Mouse (Mus musculus): Measurements from ENCODE around the gene Stk19. TPM values are rescaled to one million over a fixed set of nuclear protein-coding genes. Genes with fewer than 3 reads are reported as not detected.

Gene Stk19
- total and polyA plus RNA-seq, 3 experiments: 8.5 to 17.3 (median 9.5) TPM

- Histone ChIP-seq H3K9ac (ENCODE audit: low read depth, low read length) (peak within 1 kb of the TSS; percentile 81), H3K4me1 (ENCODE audit: control insufficient read depth, insufficient read depth, low read length) (peaks cover 3% of the 10 kb centered on the region), H3K27me3 (ENCODE audit: control insufficient read depth, insufficient read depth, low read length) (no peaks in the 10 kb centered on the region), H3K36me3 (ENCODE audit: control insufficient read depth, insufficient read depth, low read length) (no peaks in the 10 kb centered on the region), H3K79me2 (replicated peaks; ENCODE audit: control insufficient read depth, insufficient read depth, low read length) (no peaks in the 10 kb centered on the region), H3K27ac (peak within 1 kb of the TSS; percentile 74), H3K4me3 (peak within 1 kb of the TSS; percentile 100)
- TF ChIP-seq POLR2A (IDR thresholded peaks at IDR 0.05; ENCODE audit: insufficient read depth, low read depth, low read length): peak; percentile 12; the same call in 1 of the 2 replicates
- TF ChIP-seq CTCF (IDR thresholded peaks at IDR 0.05): peak; percentile 53
- no peak for TF ChIP-seq EP300 (IDR thresholded peaks at IDR 0.05; ENCODE audit: insufficient read depth, low read depth, low read length)
- intact Hi-C loops (cut with DNase I): loop anchor here (1.0 to 10.0 kb wide), 3 partner anchors 13 to 385 kb away; partner anchors contain the start of genes Atp6v1g2, Dxo and Nfkbil1
- 1% methylated on average over 65 of the region's 65 CpGs for WGBS
- DNase-seq: peak; percentile 98 to 99
These were observed 13.2 kb upstream of the Stk19 start, which contains the start of the genes Skiv2l and Nelfe for GRCm38 (mm10) chr17:34849722-34850516. Skiv2l (minus strand) TSS chr17:34850210. Nelfe (plus strand) TSS chr17:34850391.

DNA sequence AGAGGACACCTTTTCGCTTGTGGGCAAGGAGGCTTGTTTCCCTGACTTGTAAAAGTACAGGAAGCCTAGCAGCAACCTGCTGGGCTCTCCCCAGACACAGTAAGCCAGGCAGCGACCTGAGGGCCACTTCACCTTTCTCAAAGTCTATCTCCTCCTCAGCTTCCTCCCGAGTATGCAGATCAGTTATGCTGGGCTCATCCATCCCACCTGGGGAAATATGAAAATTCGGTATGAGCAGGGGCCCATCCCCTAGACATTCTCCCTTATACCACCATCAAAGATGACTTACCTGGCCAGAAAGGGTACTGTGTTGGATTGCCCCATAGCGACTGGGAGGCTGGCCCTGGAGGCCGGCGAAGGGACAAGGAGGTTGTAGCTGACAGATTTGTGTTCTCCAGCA lies 10.9 kb upstream of the Stk19 start:
- intact Hi-C loops (cut with DNase I): no loop called here
- Histone ChIP-seq H3K4me1 (ENCODE audit: control insufficient read depth, insufficient read depth, low read length) (peaks cover 3% of the 10 kb centered on the region), H3K79me2 (replicated peaks; ENCODE audit: control insufficient read depth, insufficient read depth, low read length) (no peaks in the 10 kb centered on the region), H3K9ac (ENCODE audit: low read depth, low read length) (no peak overlapping the region), H3K4me3 (no peak overlapping the region), H3K27me3 (ENCODE audit: control insufficient read depth, insufficient read depth, low read length) (no peaks in the 10 kb centered on the region), H3K27ac (no peak overlapping the region), H3K36me3 (ENCODE audit: control insufficient read depth, insufficient read depth, low read length) (no peaks in the 10 kb centered on the region)
- no peak for DNase-seq
- WGBS: 94% methylated on average over 7 of the region's 7 CpGs
- TF ChIP-seq POLR2A (IDR thresholded peaks at IDR 0.05; ENCODE audit: insufficient read depth, low read depth, low read length): no peak
- no peak for TF ChIP-seq CTCF (IDR thresholded peaks at IDR 0.05)
- no peak for TF ChIP-seq EP300 (IDR thresholded peaks at IDR 0.05; ENCODE audit: insufficient read depth, low read depth, low read length)

GRCm38 (mm10) chr17:34847192-34847591 lies 10.4 kb upstream of the Stk19 start:
- no peak overlapping the region for H3K9ac ChIP-seq (ENCODE audit: low read depth, low read length)
- no peak overlapping the region for H3K27ac ChIP-seq
- intact Hi-C loops (cut with DNase I): no loop called here
- WGBS: 92% methylated on average over 6 of the region's 6 CpGs
- no peaks in the 10 kb centered on the region for H3K36me3 ChIP-seq (ENCODE audit: control insufficient read depth, insufficient read depth, low read length)
- H3K79me2 ChIP-seq (replicated peaks; ENCODE audit: control insufficient read depth, insufficient read depth, low read length): no peaks in the 10 kb centered on the region
- TF ChIP-seq CTCF (IDR thresholded peaks at IDR 0.05): no peak
- no peak for TF ChIP-seq EP300 (IDR thresholded peaks at IDR 0.05; ENCODE audit: insufficient read depth, low read depth, low read length)
- no peak for TF ChIP-seq POLR2A (IDR thresholded peaks at IDR 0.05; ENCODE audit: insufficient read depth, low read depth, low read length)
- H3K27me3 ChIP-seq (ENCODE audit: control insufficient read depth, insufficient read depth, low read length): no peaks in the 10 kb centered on the region
- peaks cover 3% of the 10 kb centered on the region for H3K4me1 ChIP-seq (ENCODE audit: control insufficient read depth, insufficient read depth, low read length)
- DNase-seq: no peak
- no peak overlapping the region for H3K4me3 ChIP-seq

DNA sequence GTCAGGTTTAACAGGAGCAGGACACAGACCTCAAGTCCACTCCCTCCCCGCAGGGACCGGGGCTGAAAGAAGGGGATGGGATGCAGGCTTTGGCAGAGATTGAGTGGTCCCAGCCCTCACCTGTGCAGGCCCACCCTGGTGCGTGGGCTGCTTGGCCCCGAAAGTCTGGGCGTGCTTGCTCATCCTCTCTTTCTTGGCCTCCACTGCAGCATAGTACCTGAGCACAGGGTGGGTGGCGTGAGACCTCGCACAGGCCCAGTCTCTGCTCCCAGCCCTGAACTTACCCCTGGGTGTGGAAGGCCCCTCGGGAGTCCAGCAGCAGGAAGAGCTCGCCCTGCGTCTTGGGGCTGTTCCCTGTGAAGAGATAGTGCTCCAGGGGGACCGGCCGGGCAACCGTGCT lies 8.1 kb upstream of the Stk19 start:
- no peak for DNase-seq
- Histone ChIP-seq H3K36me3 (ENCODE audit: control insufficient read depth, insufficient read depth, low read length) (no peaks in the 10 kb centered on the region), H3K27me3 (ENCODE audit: control insufficient read depth, insufficient read depth, low read length) (no peaks in the 10 kb centered on the region)

DNA sequence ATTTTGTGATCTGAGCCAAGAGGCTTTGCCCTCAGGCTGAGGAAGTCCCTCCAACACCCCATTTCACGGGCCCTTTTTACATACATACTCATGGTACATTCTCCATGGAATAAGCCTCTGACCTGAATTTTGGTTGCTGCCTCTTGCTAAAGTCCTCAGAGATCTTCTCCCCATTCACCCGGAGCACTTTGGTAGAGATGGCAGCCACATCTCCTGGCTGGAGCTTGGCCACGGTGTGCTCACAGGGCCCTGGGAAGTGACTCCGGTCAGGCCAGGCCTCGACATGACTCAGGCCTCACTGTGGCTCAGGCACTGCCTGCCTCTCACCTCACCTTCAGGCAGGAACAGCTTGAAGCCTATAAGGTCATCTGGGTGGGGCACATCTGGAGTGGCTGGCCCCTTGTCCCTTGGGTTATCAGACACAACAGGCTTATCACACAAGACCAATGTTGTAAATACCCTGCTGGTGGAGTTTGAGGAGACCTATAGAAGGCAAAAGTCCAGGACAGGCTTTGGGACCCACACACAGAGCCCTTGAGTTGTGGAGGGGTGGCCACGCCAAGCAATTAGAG lies 4.1 kb upstream of the Stk19 start:
- Histone ChIP-seq H3K9ac (ENCODE audit: low read depth, low read length) (no peak overlapping the region), H3K27ac (no peak overlapping the region), H3K4me3 (no peak overlapping the region), H3K36me3 (ENCODE audit: control insufficient read depth, insufficient read depth, low read length) (no peaks in the 10 kb centered on the region), H3K27me3 (ENCODE audit: control insufficient read depth, insufficient read depth, low read length) (no peaks in the 10 kb centered on the region), H3K79me2 (replicated peaks; ENCODE audit: control insufficient read depth, insufficient read depth, low read length) (peaks cover 2% of the 10 kb centered on the region; the same call in 1 of the 2 replicates), H3K4me1 (ENCODE audit: control insufficient read depth, insufficient read depth, low read length) (peaks cover 3% of the 10 kb centered on the region)
- intact Hi-C loops (cut with DNase I): no loop called here
- no peak for DNase-seq
- 82% methylated on average over 6 of the region's 6 CpGs for WGBS
- no peak for TF ChIP-seq POLR2A (IDR thresholded peaks at IDR 0.05; ENCODE audit: insufficient read depth, low read depth, low read length)
- no peak for TF ChIP-seq EP300 (IDR thresholded peaks at IDR 0.05; ENCODE audit: insufficient read depth, low read depth, low read length)
- TF ChIP-seq CTCF (IDR thresholded peaks at IDR 0.05): no peak

More for the DNA sequence above, 8.1 kb upstream of the Stk19 start:
- Histone ChIP-seq H3K79me2 (replicated peaks; ENCODE audit: control insufficient read depth, insufficient read depth, low read length) (no peaks in the 10 kb centered on the region), H3K4me3 (no peak overlapping the region), H3K9ac (ENCODE audit: low read depth, low read length) (no peak overlapping the region), H3K4me1 (ENCODE audit: control insufficient read depth, insufficient read depth, low read length) (peaks cover 3% of the 10 kb centered on the region), H3K27ac (no peak overlapping the region)
- no peak for TF ChIP-seq CTCF (IDR thresholded peaks at IDR 0.05)
- no peak for TF ChIP-seq POLR2A (IDR thresholded peaks at IDR 0.05; ENCODE audit: insufficient read depth, low read depth, low read length)
- no peak for TF ChIP-seq EP300 (IDR thresholded peaks at IDR 0.05; ENCODE audit: insufficient read depth, low read depth, low read length)
- intact Hi-C loops (cut with DNase I): no loop called here
- 87% methylated on average over 13 of the region's 13 CpGs for WGBS
